Mouse (Mus musculus) liver, embryonic 11.5 days (tissue): ENCODE results near the gene Limd1. TPM values are rescaled to one million over a fixed set of nuclear protein-coding genes. Genes with fewer than 3 reads are reported as not detected.

ENCODE experiments used
- ATAC-seq: fragments of 200-750 bp; cut with Nextera tagmentation; replicated peaks from 2 replicates; pipeline ENCODE4 v1.8.0; 2017; ENCODE audit warnings: moderate number of reproducible peaks, mild to moderate bottlenecking, moderate TSS enrichment, moderate library complexity; ENCODE audit not compliant: low FRiP score
- DNase-seq: peaks from one replicate; pipeline ENCODE4 v3.0.0-alpha.2; 2017; ENCODE audit warnings: low spot score
- H3K27ac ChIP-seq: fragments of 300-500 bp; sonication (generic); 2 replicates; pipeline ENCODE4 v1.5.1; 2014; ENCODE audit warnings: mild to moderate bottlenecking, low read depth, low read length, control low read depth
- H3K27me3 ChIP-seq: fragments of 300-500 bp; sonication (generic); replicated peaks from 2 replicates; pipeline ENCODE4 v1.6.1; 2014; ENCODE audit warnings: low read length, mixed read lengths; ENCODE audit not compliant: control insufficient read depth, insufficient read depth
- H3K36me3 ChIP-seq: fragments of 300-500 bp; sonication (generic); 2 replicates; pipeline ENCODE4 v1.6.1; 2014; ENCODE audit warnings: mild to moderate bottlenecking, low read length, moderate library complexity, mixed read lengths; ENCODE audit not compliant: control insufficient read depth, insufficient read depth
- H3K4me1 ChIP-seq: fragments of 300-500 bp; sonication (generic); replicated peaks from 2 replicates; pipeline ENCODE4 v1.6.1; 2014; ENCODE audit warnings: low read length, mixed read lengths; ENCODE audit not compliant: control insufficient read depth, insufficient read depth
- H3K4me2 ChIP-seq: fragments of 300-500 bp; sonication (generic); 2 replicates; pipeline ENCODE4 v1.6.1; 2014; ENCODE audit warnings: mild to moderate bottlenecking, control low read depth, moderate library complexity
- H3K4me3 ChIP-seq: fragments of 300-500 bp; sonication (generic); 2 replicates; pipeline ENCODE4 v1.5.1; 2014; ENCODE audit warnings: low read depth, low read length, control low read depth
- H3K9ac ChIP-seq: fragments of 300-500 bp; sonication (generic); 2 replicates; pipeline ENCODE4 v1.6.1; 2014; ENCODE audit warnings: low read depth, low read length, control low read depth
- H3K9me3 ChIP-seq: fragments of 300-500 bp; sonication (generic); 2 replicates; pipeline ENCODE4 v1.6.1; 2016; ENCODE audit warnings: low read length, inconsistent platforms, mixed read lengths; ENCODE audit not compliant: control insufficient read depth
- WGBS: fragments of 180-500 bp; shearing (Covaris S2); extraction: QIAGEN DNeasy Blood & Tissue Kit; methylation state at CpG from one replicate; pipeline ENCODE4 v1.1.7; 2014; 5-methylcytosine and 5-hydroxymethylcytosine counted together
- polyA plus RNA-seq: library from polyadenylated mRNA; unstranded; fragments of >200 nt; fragmentation: Nextera tagmentation; extraction: Ambion mirVana; gene quantifications from 2 replicates; pipeline ENCODE4 v1.2.1, GENCODE M21; 2014

The Limd1 gene
- polyA plus RNA-seq, 1 experiment from 2014 or later: 41.7 TPM

- no peaks in the 10 kb centered on the region for H3K4me1 ChIP-seq
- no peak overlapping the region for H3K4me2 ChIP-seq
- ATAC-seq (peak; percentile 71), DNase-seq (no peak)
- H3K27me3 ChIP-seq: no peaks in the 10 kb centered on the region
- no peaks in the 10 kb centered on the region for H3K9me3 ChIP-seq
- H3K36me3 ChIP-seq: peaks cover 5% of the 10 kb centered on the region
- H3K9ac ChIP-seq: no peak overlapping the region
- H3K27ac ChIP-seq: no peak overlapping the region
- H3K4me3 ChIP-seq: no peak overlapping the region
- 10% methylated on average over 2 of the region's 2 CpGs for WGBS
Observed at GRCm38 (mm10) chr9:123504325-123504724, 25.8 kb downstream of the Limd1 start.

GRCm38 (mm10) chr9:123505598-123505997, 27.1 kb downstream of the Limd1 start:
- Histone ChIP-seq H3K4me1 (no peaks in the 10 kb centered on the region), H3K27me3 (no peaks in the 10 kb centered on the region), H3K4me3 (no peak overlapping the region), H3K9ac (no peak overlapping the region), H3K27ac (no peak overlapping the region), H3K36me3 (peaks cover 4% of the 10 kb centered on the region), H3K9me3 (no peaks in the 10 kb centered on the region), H3K4me2 (no peak overlapping the region)
- WGBS: 61% methylated on average over 1 of the region's 1 CpGs
- no peak for DNase-seq
- no peak for ATAC-seq

GRCm38 (mm10) chr9:123506270-123507146, 28.0 kb downstream of the Limd1 start:
- no peaks in the 10 kb centered on the region for H3K4me1 ChIP-seq
- peaks cover 10% of the 10 kb centered on the region for H3K36me3 ChIP-seq
- H3K27me3 ChIP-seq: no peaks in the 10 kb centered on the region
- no peaks in the 10 kb centered on the region for H3K9me3 ChIP-seq
- 76% methylated on average over 4 of the region's 4 CpGs for WGBS
- H3K4me3 ChIP-seq: no peak overlapping the region
- H3K9ac ChIP-seq: no peak overlapping the region
- ATAC-seq (no peak), DNase-seq (no peak)
- H3K4me2 ChIP-seq: no peak overlapping the region
- no peak overlapping the region for H3K27ac ChIP-seq

GRCm38 (mm10) chr9:123507380-123507779, 28.9 kb downstream of the Limd1 start:
- H3K36me3 ChIP-seq: peaks cover 16% of the 10 kb centered on the region
- no peak for ATAC-seq
- WGBS: 80% methylated on average over 2 of the region's 2 CpGs

GRCm38 (mm10) chr9:123508986-123509385, 30.5 kb downstream of the Limd1 start:
- ATAC-seq (no peak), DNase-seq (no peak)
- H3K9me3 ChIP-seq: no peaks in the 10 kb centered on the region
- no peak overlapping the region for H3K4me3 ChIP-seq
- H3K9ac ChIP-seq: no peak overlapping the region
- no peak overlapping the region for H3K27ac ChIP-seq
- 90% methylated on average over 2 of the region's 2 CpGs for WGBS
- H3K4me1 ChIP-seq: no peaks in the 10 kb centered on the region
- H3K4me2 ChIP-seq: no peak overlapping the region
- H3K36me3 ChIP-seq: peaks cover 17% of the 10 kb centered on the region; the same call in 1 of the 2 replicates
- no peaks in the 10 kb centered on the region for H3K27me3 ChIP-seq

More at GRCm38 (mm10) chr9:123507380-123507779, 28.9 kb downstream of the Limd1 start:
- H3K9me3 ChIP-seq: no peaks in the 10 kb centered on the region
- H3K4me3 ChIP-seq: no peak overlapping the region
- no peaks in the 10 kb centered on the region for H3K27me3 ChIP-seq
- H3K4me1 ChIP-seq: no peaks in the 10 kb centered on the region
- no peak overlapping the region for H3K9ac ChIP-seq
- no peak for DNase-seq
- no peak overlapping the region for H3K4me2 ChIP-seq
- no peak overlapping the region for H3K27ac ChIP-seq

- ATAC-seq (no peak), DNase-seq (peak; percentile 25)
- H3K9me3 ChIP-seq: no peaks in the 10 kb centered on the region
- 71% methylated on average over 8 of the region's 8 CpGs for WGBS
- no peaks in the 10 kb centered on the region for H3K4me1 ChIP-seq
- no peak overlapping the region for H3K4me3 ChIP-seq
- 0 out of 2 replicates have a peak overlapping the region, but pooled peaks have one; percentile 8 for H3K4me2 ChIP-seq
- H3K36me3 ChIP-seq: peaks cover 17% of the 10 kb centered on the region; the same call in 1 of the 2 replicates
- no peaks in the 10 kb centered on the region for H3K27me3 ChIP-seq
- peak overlapping the region; percentile 67; the same call in 1 of the 2 replicates for H3K27ac ChIP-seq
- no peak overlapping the region for H3K9ac ChIP-seq
Observed at GRCm38 (mm10) chr9:123509638-123510604, 31.4 kb downstream of the Limd1 start.

- no peak for ATAC-seq
- Histone ChIP-seq H3K9ac (no peak overlapping the region), H3K4me3 (no peak overlapping the region), H3K9me3 (no peaks in the 10 kb centered on the region), H3K36me3 (peaks cover 17% of the 10 kb centered on the region; the same call in 1 of the 2 replicates), H3K4me2 (no peak overlapping the region), H3K27ac (no peak overlapping the region), H3K27me3 (no peaks in the 10 kb centered on the region), H3K4me1 (no peaks in the 10 kb centered on the region)
- WGBS: 96% methylated on average over 5 of the region's 5 CpGs
- no peak for DNase-seq
Observed at GRCm38 (mm10) chr9:123510926-123511325, 32.4 kb downstream of the Limd1 start.

GRCm38 (mm10) chr9:123512482-123512881, 34.0 kb downstream of the Limd1 start:
- H3K27ac ChIP-seq: no peak overlapping the region
- no peak overlapping the region for H3K4me2 ChIP-seq
- DNase-seq: no peak
- no peaks in the 10 kb centered on the region for H3K27me3 ChIP-seq
- H3K9me3 ChIP-seq: no peaks in the 10 kb centered on the region
- peaks cover 23% of the 10 kb centered on the region for H3K36me3 ChIP-seq
- H3K9ac ChIP-seq: no peak overlapping the region
- no peaks in the 10 kb centered on the region for H3K4me1 ChIP-seq
- H3K4me3 ChIP-seq: no peak overlapping the region
- 86% methylated on average over 2 of the region's 2 CpGs for WGBS
- no peak for ATAC-seq
